Mouse (Mus musculus): ENCODE data around the gene Kcnab3.
"Not testable (repeated sequence)": the region's sequence is repeated elsewhere in the genome, so short reads cannot be mapped to it uniquely, and the experiment has no call there.

The Kcnab3 gene
- long read RNA-seq, experiment 1, partial matches to known transcripts, result 18 of 23 reads
- long read RNA-seq, experiment 1, other reads (novel, unspliced or antisense), result 1 of 23 reads
- long read RNA-seq, experiment 2, partial matches to known transcripts, result 27 of 29 reads
- long read RNA-seq, experiment 2, other reads (novel, unspliced or antisense), result 0 of 29 reads

DNA sequence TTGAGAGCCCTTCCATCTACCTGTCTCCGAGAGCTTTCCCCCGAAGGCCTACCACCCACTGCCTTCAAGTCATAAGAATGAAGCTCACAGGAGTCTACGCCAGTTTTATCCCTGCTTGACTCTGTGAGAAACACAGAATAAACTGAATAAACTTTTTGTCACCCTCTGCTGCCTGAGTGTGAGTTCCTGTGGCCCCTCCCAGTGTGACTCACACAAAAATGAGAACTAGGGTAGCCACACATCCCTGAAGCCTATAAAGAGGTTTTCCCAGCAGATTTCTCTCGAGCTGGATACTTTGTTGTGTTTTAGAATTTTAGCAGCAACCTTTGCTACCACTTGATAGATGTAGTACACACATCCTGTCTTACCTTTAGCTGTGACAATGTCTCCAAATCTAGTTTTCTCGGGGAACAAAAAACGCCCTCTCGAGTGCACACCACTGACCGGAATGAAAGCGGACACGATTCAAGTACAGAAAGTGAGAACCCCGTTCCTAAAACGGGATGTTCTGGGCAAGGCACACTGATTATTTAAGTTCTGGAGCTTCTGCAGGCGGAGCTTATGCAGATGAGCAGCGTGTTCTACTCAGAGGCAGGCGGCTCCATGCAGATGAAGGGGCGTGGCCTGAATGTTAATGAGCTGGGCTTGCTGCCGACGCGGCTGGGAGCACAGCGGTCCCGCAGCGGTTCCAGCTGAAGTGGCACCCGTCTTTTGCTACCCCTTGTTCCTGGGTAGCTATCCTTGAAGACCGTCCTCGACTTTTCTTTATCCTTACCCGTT lies at the start of gene Kcnab3:
Gene Kcnab3, plus strand, starts transcription at position 631 of the 780 bp plus-strand sequence.
- intact Hi-C loops (cut with DNase I), result loop anchor here (5.0 kb wide), 1 partner anchor 54 kb away; no protein-coding TSS in a partner anchor

DNA sequence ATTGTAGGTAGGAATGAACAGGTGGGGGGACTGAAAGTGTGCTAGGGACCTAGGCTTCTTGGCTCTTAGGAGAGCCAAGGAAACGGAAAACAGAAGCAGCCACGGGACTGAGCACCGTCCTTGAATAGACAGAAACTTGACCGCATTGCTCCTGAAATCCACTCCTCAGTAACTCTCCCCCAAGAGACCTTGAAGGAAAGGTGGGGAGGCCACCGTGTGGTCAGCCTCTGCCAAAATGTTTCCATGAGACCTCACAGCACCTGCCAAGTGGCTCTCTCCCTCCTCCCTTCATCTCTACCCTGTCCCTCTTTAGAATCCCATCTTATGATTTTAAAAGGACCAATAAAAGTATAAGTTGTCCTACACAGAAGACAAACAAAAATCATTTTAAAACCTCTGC lies 48.8 kb upstream of the Kcnab3 start:
- intact Hi-C loops (cut with DNase I), result no loop called here

GRCm38 (mm10) chr11:69291111-69291510 lies 34.9 kb upstream of the Kcnab3 start:
- intact Hi-C loops (cut with DNase I), result no loop called here

GRCm38 (mm10) chr11:69295286-69295685 lies 30.8 kb upstream of the Kcnab3 start:
- intact Hi-C loops (cut with DNase I), result no loop called here

- intact Hi-C loops (cut with DNase I), result no loop called here
These were observed 28.3 kb upstream of the Kcnab3 start for GRCm38 (mm10) chr11:69297799-69298198.

DNA sequence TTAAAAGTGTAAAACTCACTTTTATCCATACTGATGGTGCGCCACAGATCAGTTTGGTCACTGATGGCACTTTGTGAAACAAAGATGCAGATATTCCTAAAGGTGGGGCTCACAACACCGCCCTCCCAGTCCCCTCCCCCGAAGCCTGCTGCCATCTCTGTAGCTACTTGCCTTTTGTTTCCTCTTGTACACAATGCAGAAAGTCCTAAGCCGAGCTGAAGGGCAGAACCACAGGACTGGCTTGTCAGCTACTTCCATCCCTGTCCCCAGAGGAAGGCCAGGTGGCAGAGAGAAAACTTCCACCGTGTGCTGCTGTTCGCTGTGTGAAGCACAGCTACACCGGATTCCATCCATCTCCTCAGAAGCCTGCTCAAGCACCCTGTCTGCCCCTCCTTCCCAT lies 27.8 kb upstream of the Kcnab3 start:
- intact Hi-C loops (cut with DNase I), result no loop called here

DNA sequence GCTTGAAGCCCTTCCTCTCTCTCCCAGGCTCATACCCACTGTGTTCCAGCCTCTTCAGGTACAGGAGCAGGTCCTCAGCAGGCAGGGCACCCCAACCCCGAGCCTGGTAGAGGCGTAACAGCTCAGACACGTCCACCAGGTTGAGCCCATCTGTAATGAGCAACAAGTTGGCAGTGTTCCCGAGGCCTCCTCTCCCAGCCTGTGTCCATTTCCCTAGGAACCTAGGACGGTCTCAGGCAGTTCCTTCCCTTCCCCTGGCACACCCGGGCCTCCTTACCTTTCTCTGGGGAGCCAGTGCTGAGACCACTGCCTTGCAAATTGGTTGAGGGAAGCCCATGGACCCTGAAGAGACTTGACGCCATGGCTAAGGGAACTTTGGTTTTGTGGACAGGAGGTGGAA lies 23.2 kb upstream of the Kcnab3 start:
- intact Hi-C loops (cut with DNase I), result no loop called here

- intact Hi-C loops (cut with DNase I), result no loop called here
These were observed 20.8 kb upstream of the Kcnab3 start for GRCm38 (mm10) chr11:69305291-69305690.

GRCm38 (mm10) chr11:69306039-69306438 lies 20.0 kb upstream of the Kcnab3 start:
- intact Hi-C loops (cut with DNase I), result no loop called here

GRCm38 (mm10) chr11:69311266-69311665 lies 14.8 kb upstream of the Kcnab3 start:
- intact Hi-C loops (cut with DNase I), result no loop called here

- intact Hi-C loops (cut with DNase I), result no loop called here
These were observed 9.7 kb upstream of the Kcnab3 start for GRCm38 (mm10) chr11:69316361-69316760.

- intact Hi-C loops (cut with DNase I), result not testable (repeated sequence)
These were observed 8.1 kb upstream of the Kcnab3 start for GRCm38 (mm10) chr11:69318000-69318399.

- intact Hi-C loops (cut with DNase I), result no loop called here
These were observed 4.5 kb upstream of the Kcnab3 start for GRCm38 (mm10) chr11:69321580-69321979.

DNA sequence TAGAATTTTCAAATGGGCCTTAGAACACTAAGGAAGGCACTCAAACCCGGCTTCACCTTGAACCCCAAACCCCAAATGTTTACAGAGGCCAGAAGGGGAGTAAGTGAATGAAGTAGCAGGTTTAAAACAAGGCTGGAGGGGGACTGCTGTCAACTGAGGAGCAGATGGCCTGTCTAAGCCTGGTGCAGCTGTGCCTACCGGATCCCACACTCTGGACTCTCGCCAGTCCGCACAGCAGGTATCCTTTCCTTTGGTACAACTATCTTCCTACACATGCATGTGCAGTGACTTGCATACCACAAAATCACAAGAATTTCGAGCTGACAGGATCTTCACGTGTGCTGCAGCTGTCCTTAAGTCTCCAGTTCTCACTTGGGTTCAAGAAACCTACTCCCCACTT lies 4.0 kb upstream of the Kcnab3 start:
- intact Hi-C loops (cut with DNase I), result no loop called here

- intact Hi-C loops (cut with DNase I), result no loop called here
These were observed 3.2 kb upstream of the Kcnab3 start for GRCm38 (mm10) chr11:69322693-69323471.

DNA sequence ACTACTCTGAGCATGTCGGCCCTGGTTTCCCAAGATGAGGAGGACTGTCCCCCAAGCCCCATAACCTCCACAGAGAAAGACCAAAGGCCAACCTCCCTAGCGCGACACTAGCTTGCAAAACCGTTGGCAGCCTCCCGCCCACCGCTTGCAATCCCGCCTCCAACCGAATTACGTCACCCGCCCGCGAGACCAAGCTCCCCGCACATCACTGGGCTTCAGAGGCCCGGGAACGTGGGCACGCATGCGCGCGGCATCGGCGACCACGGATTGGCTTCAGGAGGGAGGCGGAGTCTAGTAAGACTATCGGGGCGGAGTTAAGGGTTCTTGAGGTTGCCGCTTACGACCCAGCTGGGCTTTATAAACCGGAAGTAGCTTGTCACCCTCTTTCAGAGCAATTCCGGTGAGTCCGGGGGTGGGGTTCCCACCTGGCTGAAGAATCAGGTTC lies 2.4 kb upstream of the Kcnab3 start, which contains the start of the genes Cntrob and Trappc1:
Gene Cntrob, minus strand, starts transcription at position 109 of the 445 bp plus-strand sequence.
Gene Trappc1, plus strand, starts transcription at position 314 of the 445 bp plus-strand sequence.
- intact Hi-C loops (cut with DNase I), result no loop called here

- intact Hi-C loops (cut with DNase I), result loop anchor here (5.0 kb wide), 1 partner anchor 52 kb away; no protein-coding TSS in a partner anchor
These were observed 1.3 kb upstream of the Kcnab3 start for GRCm38 (mm10) chr11:69324749-69325148.

- intact Hi-C loops (cut with DNase I), result loop anchor here (5.0 kb wide), 1 partner anchor 54 kb away; no protein-coding TSS in a partner anchor
These were observed 524 bp downstream of the Kcnab3 start for GRCm38 (mm10) chr11:69326408-69327156.

GRCm38 (mm10) chr11:69327157-69327442 lies 1.0 kb downstream of the Kcnab3 start:
- intact Hi-C loops (cut with DNase I), result loop anchor here (5.0 kb wide), 1 partner anchor 55 kb away; no protein-coding TSS in a partner anchor

- intact Hi-C loops (cut with DNase I), result loop anchor here (5.0 kb wide), 1 partner anchor 55 kb away; no protein-coding TSS in a partner anchor
These were observed 1.6 kb downstream of the Kcnab3 start for GRCm38 (mm10) chr11:69327648-69328047.

DNA sequence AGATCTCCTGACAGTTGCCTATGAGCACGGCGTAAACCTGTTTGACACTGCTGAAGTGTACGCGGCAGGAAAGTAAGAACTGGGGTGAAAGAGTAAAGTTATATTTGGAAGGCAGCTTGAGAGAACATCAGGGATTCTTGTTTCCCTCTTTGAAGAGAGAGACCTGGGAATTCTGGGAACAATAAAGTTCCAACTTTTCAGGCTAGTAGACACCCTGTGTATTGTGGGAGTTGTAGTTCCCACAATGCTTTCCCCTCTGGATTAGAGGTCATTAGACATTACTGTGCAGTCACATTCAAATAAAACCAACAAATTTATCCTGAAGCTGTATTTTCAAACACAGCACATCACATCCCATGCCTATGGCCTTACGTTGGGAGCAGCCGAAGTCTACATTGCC lies 2.5 kb downstream of the Kcnab3 start:
- intact Hi-C loops (cut with DNase I), result loop anchor here (5.0 kb wide), 1 partner anchor 56 kb away; no protein-coding TSS in a partner anchor

All from adrenal gland (tissue).